Mouse (Mus musculus) ES-Bruce4 (cell line): Measurements from ENCODE around the gene Map3k7.

Experiments
- CTCF ChIP-seq: IDR thresholded peaks from one replicate; pipeline ENCODE4 v1.8.1; 2011; ENCODE audit warnings: low read depth, low read length
- POLR2A ChIP-seq: IDR thresholded peaks from one replicate; pipeline ENCODE4 v1.8.1; 2011; ENCODE audit warnings: low read length; ENCODE audit not compliant: insufficient read depth

- no peak for TF ChIP-seq POLR2A
- TF ChIP-seq CTCF: no peak
These were observed 11.5 kb downstream of the Map3k7 start for GRCm38 (mm10) chr4:31975260-31975950.
